Mouse (Mus musculus) CH12.LX (cell line): ENCODE data around the gene Vmac. TPM values are rescaled to one million over a fixed set of nuclear protein-coding genes. Genes with fewer than 3 reads are reported as not detected.
A peak's percentile ranks its signal among the peaks of the same experiment; 100 is the strongest.

Experiments
- DNase-seq: peaks from one replicate; pipeline ENCODE4 v3.0.0-alpha.2; 2013; ENCODE audit errors: extremely low read depth
- H3K27ac ChIP-seq: 2 replicates; pipeline ENCODE4 v1.5.1; 2012; ENCODE audit warnings: low read depth, mild to moderate bottlenecking, control low read depth, moderate library complexity; ENCODE audit not compliant: insufficient read depth
- H3K27me3 ChIP-seq: replicated peaks from 2 replicates; pipeline ENCODE3; 2012; ENCODE audit warnings: inconsistent platforms
- H3K36me3 ChIP-seq, 2 experiments: replicated peaks in 1 of 2; 2 replicates each; pipeline versions ENCODE3 to v1.6.1; 2012; ENCODE audit warnings: inconsistent platforms in 1 of 2, low read length in 1 of 2, mild to moderate bottlenecking in 1 of 2, mixed read lengths in 1 of 2, moderate library complexity in 1 of 2; ENCODE audit not compliant: control insufficient read depth in 1 of 2, insufficient read depth in 1 of 2
- H3K4me1 ChIP-seq, 2 experiments: 2 replicates each; pipeline ENCODE4 v1.6.1; 2012; ENCODE audit warnings: inconsistent platforms in 1 of 2, moderate library complexity in 1 of 2; ENCODE audit not compliant: insufficient read depth in 2 of 2, control insufficient read depth in 1 of 2
- H3K4me2 ChIP-seq: 2 replicates; pipeline ENCODE4 v1.6.1; 2012; ENCODE audit warnings: low read depth, mild to moderate bottlenecking, control low read depth; ENCODE audit not compliant: poor library complexity, insufficient read depth, severe bottlenecking
- H3K4me3 ChIP-seq, 3 experiments: fragments of 150-350 bp in 1 of 3; sonication (generic) in 1 of 3; replicated peaks in 1 of 3; 2 replicates each; pipeline versions ENCODE3 to v1.5.1; 2011 to 2012; ENCODE audit warnings: low read depth in 2 of 3, low read length in 2 of 3, mild to moderate bottlenecking in 2 of 3, moderate library complexity in 2 of 3, control low read depth in 1 of 3, improper control_type of control experiment in 1 of 3, inconsistent platforms in 1 of 3, mixed read lengths in 1 of 3; ENCODE audit not compliant: poor library complexity in 1 of 3
- H3K79me2 ChIP-seq: replicated peaks from 2 replicates; pipeline ENCODE4 v1.6.1; 2012; ENCODE audit warnings: mild to moderate bottlenecking, moderate library complexity; ENCODE audit not compliant: control insufficient read depth, poor library complexity, insufficient read depth, severe bottlenecking; ENCODE audit errors: extremely low read depth
- H3K9ac ChIP-seq: 2 replicates; pipeline ENCODE4 v1.6.1; 2012; ENCODE audit warnings: low read depth, mild to moderate bottlenecking, control low read depth, moderate library complexity; ENCODE audit not compliant: insufficient read depth
- H3K9me3 ChIP-seq: replicated peaks from 2 replicates; pipeline ENCODE3; 2012; ENCODE audit warnings: low read length, inconsistent platforms, mixed read lengths
- BHLHE40 ChIP-seq: IDR thresholded peaks from 2 replicates; pipeline ENCODE4 v1.6.1; 2011; ENCODE audit warnings: mild to moderate bottlenecking, low read depth, low read length, improper control_type of control experiment
- CHD1 ChIP-seq: IDR thresholded peaks from 2 replicates; pipeline ENCODE4 v1.6.1; 2012; ENCODE audit warnings: low read depth, low read length, improper control_type of control experiment, inconsistent platforms
- CHD2 ChIP-seq: IDR thresholded peaks from 2 replicates; pipeline ENCODE4 v1.6.1; 2011; ENCODE audit warnings: low read length, improper control_type of control experiment
- CTCF ChIP-seq, 2 experiments: IDR thresholded peaks in 1 of 2; conservative IDR thresholded peaks in 1 of 2; 2 replicates each; pipeline ENCODE4 v1.5.1; 2011 to 2012; ENCODE audit warnings: low read depth in 2 of 2, low read length in 2 of 2, improper control_type of control experiment in 1 of 2, inconsistent platforms in 1 of 2, mild to moderate bottlenecking in 1 of 2, moderate library complexity in 1 of 2
- ELF1 ChIP-seq: IDR thresholded peaks from 2 replicates; pipeline ENCODE4 v1.6.1; 2014; ENCODE audit warnings: low read depth, mild to moderate bottlenecking, inconsistent platforms, low read length, improper control_type of control experiment
- EP300 ChIP-seq: IDR thresholded peaks from 2 replicates; pipeline ENCODE4 v1.6.1; 2011; ENCODE audit warnings: low read length, improper control_type of control experiment
- HCFC1 ChIP-seq: IDR thresholded peaks from 2 replicates; pipeline ENCODE4 v1.6.1; 2012; ENCODE audit warnings: low read depth, mild to moderate bottlenecking, inconsistent platforms, low read length, improper control_type of control experiment
- IRF4 ChIP-seq: IDR thresholded peaks from 2 replicates; pipeline ENCODE4 v1.6.1; 2014; ENCODE audit warnings: low read depth, mild to moderate bottlenecking, inconsistent platforms, low read length, improper control_type of control experiment
- JUN ChIP-seq: IDR thresholded peaks from 2 replicates; pipeline ENCODE4 v1.6.1; 2011; ENCODE audit warnings: low read depth, mild to moderate bottlenecking, low read length, improper control_type of control experiment, moderate library complexity; ENCODE audit not compliant: insufficient read depth
- MAFK ChIP-seq: IDR thresholded peaks from 2 replicates; pipeline ENCODE4 v1.6.1; 2011; ENCODE audit warnings: low read length, improper control_type of control experiment; ENCODE audit not compliant: insufficient replicate concordance
- MAX ChIP-seq: IDR thresholded peaks from 2 replicates; pipeline ENCODE4 v1.6.1; 2011; ENCODE audit warnings: low read length, improper control_type of control experiment
- MEF2A ChIP-seq: IDR thresholded peaks from 2 replicates; pipeline ENCODE4 v1.6.1; 2014; ENCODE audit warnings: low read depth, mild to moderate bottlenecking, inconsistent platforms, low read length, improper control_type of control experiment, borderline replicate concordance
- MXI1 ChIP-seq: IDR thresholded peaks from 2 replicates; pipeline ENCODE4 v1.6.1; 2011; ENCODE audit warnings: mild to moderate bottlenecking, low read depth, low read length, improper control_type of control experiment
- MYC ChIP-seq: IDR thresholded peaks from 2 replicates; pipeline ENCODE4 v1.6.1; 2011; ENCODE audit warnings: low read depth, mild to moderate bottlenecking, improper control_type of control experiment, low read length
- NELFE ChIP-seq: IDR thresholded peaks from 2 replicates; pipeline ENCODE4 v1.6.1; 2011; ENCODE audit warnings: low read depth, low read length, improper control_type of control experiment
- NRF1 ChIP-seq: IDR thresholded peaks from 2 replicates; pipeline ENCODE4 v1.6.1; 2014; ENCODE audit warnings: low read depth, mild to moderate bottlenecking, inconsistent platforms, low read length, improper control_type of control experiment, moderate library complexity
- POLR2A ChIP-seq: IDR thresholded peaks from 2 replicates; pipeline ENCODE4 v1.6.1; 2011; ENCODE audit warnings: low read depth, mild to moderate bottlenecking, improper control_type of control experiment, low read length
- RAD21 ChIP-seq: IDR thresholded peaks from 2 replicates; pipeline ENCODE4 v1.6.1; 2011; ENCODE audit warnings: low read depth, mild to moderate bottlenecking, low read length, improper control_type of control experiment, moderate library complexity
- RCOR1 ChIP-seq: conservative IDR thresholded peaks from 2 replicates; pipeline ENCODE4 v1.6.1; 2012; ENCODE audit warnings: low read depth, mild to moderate bottlenecking, inconsistent platforms, low read length, improper control_type of control experiment
- SIN3A ChIP-seq: IDR thresholded peaks from 2 replicates; pipeline ENCODE4 v1.6.1; 2012; ENCODE audit warnings: low read length, improper control_type of control experiment, inconsistent platforms
- SMC3 ChIP-seq: IDR thresholded peaks from 2 replicates; pipeline ENCODE4 v1.6.1; 2011; ENCODE audit warnings: low read depth, low read length, improper control_type of control experiment
- TCF12 ChIP-seq: IDR thresholded peaks from 2 replicates; pipeline ENCODE4 v1.6.1; 2014; ENCODE audit warnings: low read depth, mild to moderate bottlenecking, inconsistent platforms, low read length, improper control_type of control experiment
- USF1 ChIP-seq: IDR thresholded peaks from 2 replicates; pipeline ENCODE4 v1.6.1; 2014; ENCODE audit warnings: low read depth, mild to moderate bottlenecking, inconsistent platforms, low read length, improper control_type of control experiment
- USF2 ChIP-seq: conservative IDR thresholded peaks from 2 replicates; pipeline ENCODE4 v1.6.1; 2011; ENCODE audit warnings: low read depth, low read length, improper control_type of control experiment
- ZNF384 ChIP-seq: IDR thresholded peaks from 2 replicates; pipeline ENCODE4 v1.6.1; 2012; ENCODE audit warnings: low read depth, low read length, improper control_type of control experiment, inconsistent platforms
- dilution Hi-C: fragments of 300-500 bp; cut with MboI; formaldehyde crosslinking; loops from 2 replicates; pipeline ENCODE4 v1.14.3; 2020; ENCODE audit warnings: low sequenced_read_pairs; ENCODE audit not compliant: extremely low pct_unique_long_range_greater_than_20kb, extremely low pct_ligation_motif_present
- in situ Hi-C: fragments of 300-500 bp; cut with MboI; formaldehyde crosslinking; loops from 3 replicates; pipeline ENCODE4 v1.14.3; 2019; ENCODE audit warnings: low sequenced_read_pairs, low pct_ligation_motif_present, low pct_unique_long_range_greater_than_20kb, mixed read lengths
- polyA plus RNA-seq: library from polyadenylated mRNA; unstranded; fragments of >175 nt; gene quantifications from 2 replicates; pipeline ENCODE4 v1.2.1, GENCODE M21; 2012; ENCODE audit warnings: low read depth; ENCODE audit not compliant: insufficient read length
- total RNA-seq, 2 experiments: library from RNA; depleted of rRNA; stranded (reverse); fragments of 300-350 nt in 1 of 2; fragments of >200 nt in 1 of 2; gene quantifications; 2 replicates each; pipeline ENCODE4 v1.2.3; 2012 to 2014

Gene Vmac
- total and polyA plus RNA-seq, 3 experiments = 3.2 to 5.1 (median 3.4) TPM

DNA sequence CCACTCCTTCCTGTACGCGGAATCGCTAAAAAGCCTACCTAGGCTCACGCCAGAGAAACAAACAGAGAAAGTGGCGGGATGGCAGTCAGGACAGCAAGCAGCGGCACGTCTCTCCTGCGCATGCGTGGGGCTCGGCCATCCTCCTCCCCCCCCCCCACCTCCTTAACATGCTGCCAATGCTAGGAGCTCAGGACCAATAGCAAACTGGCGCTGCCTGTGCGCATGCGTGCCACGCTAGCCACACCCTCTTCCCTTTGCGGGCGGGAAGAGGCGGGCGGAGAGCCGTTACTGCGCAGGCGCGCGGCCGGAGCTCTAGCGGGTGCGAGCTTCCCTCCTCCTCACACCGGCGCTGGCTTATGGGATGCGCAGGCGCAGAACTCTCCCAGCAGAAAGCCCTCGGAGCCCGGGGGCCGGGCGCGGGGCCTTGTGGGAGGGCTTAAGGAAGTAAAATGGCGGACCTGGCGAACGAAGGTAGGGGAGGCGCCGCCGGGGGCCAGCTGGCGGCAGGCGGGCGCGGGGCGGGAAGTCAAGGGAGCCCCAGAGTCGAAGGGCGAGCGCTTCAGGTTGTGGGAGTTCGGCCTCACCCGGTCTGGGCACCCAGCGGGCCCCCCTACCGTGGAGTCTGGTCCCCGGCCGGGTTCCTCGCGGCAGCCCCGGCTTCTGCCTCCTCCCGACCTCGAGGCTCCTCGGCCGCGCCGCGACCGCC lies 44.7 kb downstream of the Vmac start, which contains the start of gene Ranbp3 (continued):
- TF ChIP-seq CHD2 (peak; percentile 49; the same call in 1 of the 2 replicates), USF1 (no peak)

DNA sequence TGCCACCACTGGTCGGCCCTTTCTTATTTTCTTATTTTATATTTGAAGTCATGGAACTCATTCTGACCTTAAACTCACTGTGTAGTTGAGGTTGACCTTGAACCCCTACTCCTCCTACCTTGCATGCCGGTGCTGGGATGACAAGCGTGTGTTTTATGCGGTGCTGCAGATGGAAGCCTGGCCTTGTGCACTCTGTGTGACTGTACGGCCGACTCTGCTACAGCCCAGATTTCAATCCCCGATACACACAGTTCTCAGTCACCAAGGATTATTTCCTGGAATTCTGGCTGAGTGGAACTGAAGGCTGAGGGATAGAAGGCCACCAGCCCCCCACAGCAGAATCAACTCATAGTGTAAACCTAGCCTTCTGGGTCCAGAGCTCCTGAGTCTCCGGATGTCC lies 48.1 kb downstream of the Vmac start:
- Histone ChIP-seq H3K79me2 (peaks cover 15% of the 10 kb centered on the region), H3K27ac (no peak overlapping the region), H3K4me1 (peaks cover 0 to 13% of the 10 kb centered on the region in 2 experiments; a peak in 3 of 4 replicates), H3K4me2 (no peak overlapping the region), H3K9me3 (peaks cover 3% of the 10 kb centered on the region), H3K36me3 (peaks cover 0 to 1% of the 10 kb centered on the region in 2 experiments), H3K4me3 (no peak overlapping the region), H3K27me3 (peaks cover 6% of the 10 kb centered on the region), H3K9ac (no peak overlapping the region)
- dilution Hi-C loops = no loop called here
- DNase-seq = no peak
- TF ChIP-seq MAFK = no peak
- no peak for TF ChIP-seq EP300
- no peak for TF ChIP-seq MAX
- TF ChIP-seq SIN3A = no peak
- no peak for TF ChIP-seq USF1
- in situ Hi-C loops = loop anchor here (10.0 kb wide), 1 partner anchor 305 kb away; no protein-coding TSS in a partner anchor

DNA sequence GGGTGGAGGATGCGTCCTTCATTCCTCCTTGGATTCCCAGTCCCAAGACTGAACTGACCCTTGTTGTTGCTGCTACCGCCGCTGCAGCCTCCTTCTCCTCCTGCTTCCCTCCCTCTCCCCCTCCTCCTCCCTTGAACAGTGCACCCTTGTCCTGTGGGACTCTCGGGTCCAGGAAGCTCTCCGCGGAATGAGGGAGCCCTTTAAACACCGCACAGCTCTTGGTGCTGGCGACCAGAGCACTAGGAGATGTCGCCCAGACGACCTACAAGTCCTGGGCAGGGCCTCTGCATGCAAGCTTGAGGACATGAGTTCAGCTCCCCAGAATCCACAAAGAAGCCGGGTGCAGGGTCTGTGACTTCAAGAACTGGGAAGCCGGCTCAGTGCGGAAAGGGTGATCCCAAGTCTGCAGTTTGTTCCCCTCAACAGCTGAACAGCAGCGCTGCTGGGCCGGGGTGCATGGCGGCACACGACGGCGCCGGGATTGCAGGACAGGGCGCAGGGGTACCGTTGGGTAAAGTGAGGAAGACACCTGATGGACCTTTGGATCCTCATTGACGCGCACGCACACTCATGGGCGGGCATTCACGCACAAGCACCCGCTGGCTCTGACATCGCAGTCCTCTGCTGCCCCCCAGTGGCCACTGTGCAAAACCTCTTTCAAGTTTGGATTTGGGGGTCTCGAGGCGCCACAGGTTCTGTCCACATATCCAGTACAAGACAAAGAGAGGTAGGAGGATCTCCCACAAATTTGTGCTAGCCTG lies 49.3 kb downstream of the Vmac start:
- dilution Hi-C loops (no loop called here), in situ Hi-C loops (loop anchor here (10.0 kb wide), 1 partner anchor 304 kb away; no protein-coding TSS in a partner anchor)
- Histone ChIP-seq H3K4me1 (peaks cover 0 to 7% of the 10 kb centered on the region in 2 experiments; a peak in 3 of 4 replicates), H3K9me3 (peaks cover 3% of the 10 kb centered on the region), H3K27me3 (peaks cover 7% of the 10 kb centered on the region), H3K27ac (no peak overlapping the region), H3K4me2 (peak overlapping the region; percentile 85), H3K4me3 (peak overlapping the region in 2 of 3 experiments; percentile 16 to 56), H3K36me3 (no peaks in the 10 kb centered on the region), H3K79me2 (peaks cover 3% of the 10 kb centered on the region), H3K9ac (peak overlapping the region; percentile 41; the same call in 1 of the 2 replicates)
- peak; percentile 76 for TF ChIP-seq SMC3
- no peak for TF ChIP-seq MYC
- peak; percentile 39; the same call in 1 of the 2 replicates for TF ChIP-seq NELFE
- TF ChIP-seq MEF2A = peak; percentile 25; the same call in 1 of the 2 replicates
- 0 out of 2 replicates have a peak, but pooled peaks have one; percentile 28 for TF ChIP-seq TCF12
- 0 out of 2 replicates have a peak, but pooled peaks have one; percentile 10 for TF ChIP-seq SIN3A
- TF ChIP-seq BHLHE40 = peak; percentile 50; the same call in 1 of the 2 replicates
- TF ChIP-seq POLR2A = peak; percentile 38; the same call in 1 of the 2 replicates
- no peak for TF ChIP-seq CHD1
- peak; percentile 42 for TF ChIP-seq MXI1
- no peak for TF ChIP-seq HCFC1
- no peak for TF ChIP-seq JUN
- TF ChIP-seq NRF1 = peak; percentile 71
- no peak for TF ChIP-seq RCOR1
- TF ChIP-seq MAX = peak; percentile 29; the same call in 1 of the 2 replicates
- TF ChIP-seq IRF4 = no peak
- no peak for TF ChIP-seq USF2
- TF ChIP-seq EP300 = no peak
- peak; percentile 99 for TF ChIP-seq RAD21
- TF ChIP-seq ELF1 = 0 out of 2 replicates have a peak, but pooled peaks have one; percentile 19
- TF ChIP-seq USF1 = no peak
- no peak for TF ChIP-seq ZNF384
- TF ChIP-seq CTCF (conservative IDR thresholded peaks at IDR 0.05 in 1 of 2, IDR thresholded peaks at IDR 0.05 in 1 of 2; ENCODE audit: low read depth in 2 of 2, low read length in 2 of 2) = peak; percentile 65 to 89
- DNase-seq = peak; percentile 80
